Mouse (Mus musculus): ENCODE measurements at regions not wholly inside any gene's neighbourhood (a gene's known extent, or its start where the extent isn't known, plus 50 kb on each side); places are given as distances from the start of the nearest gene placed in this dataset.
A peak's percentile ranks its signal among the peaks of the same experiment; 100 is the strongest.

DNA sequence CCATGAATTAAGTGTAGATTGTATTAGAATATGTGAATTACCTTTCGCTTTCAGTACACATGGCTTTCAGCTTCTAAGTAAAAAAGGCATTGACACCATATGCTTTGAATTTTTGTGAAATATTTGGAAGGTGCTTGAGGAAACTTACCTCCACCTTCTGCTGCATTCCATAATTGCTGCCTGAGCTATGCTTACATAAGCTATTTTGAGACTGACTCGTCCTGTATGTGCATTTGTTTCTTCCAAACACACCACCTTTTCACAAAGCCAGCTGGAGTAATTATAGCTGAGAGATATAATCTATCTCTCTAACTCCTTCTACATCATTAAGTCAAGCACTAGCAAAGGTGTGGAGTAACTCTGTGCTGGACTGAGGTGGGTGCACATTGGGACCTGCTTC is 224.0 kb upstream of the Pitrm1 start:
- ATAC-seq (replicated peaks; ENCODE audit: insufficient number of reproducible peaks, low FRiP score, low TSS enrichment, low read depth), result no peak
- H3K4me2 ChIP-seq (ENCODE audit: low read depth, low read length), result no peak overlapping the region
- 76% methylated on average over 2 of the region's 2 CpGs for WGBS

GRCm38 (mm10) chr13:6330320-6330950 is 217.5 kb upstream of the Pitrm1 start:
- DNase-seq (ENCODE audit: low spot score) (no peak), ATAC-seq (replicated peaks; ENCODE audit: insufficient number of reproducible peaks, low FRiP score, low TSS enrichment, low read depth) (no peak)
- H3K9me3 ChIP-seq (replicated peaks; ENCODE audit: control insufficient read depth, low read length), result no peaks in the 10 kb centered on the region
- no peak overlapping the region for H3K4me2 ChIP-seq (ENCODE audit: low read depth, low read length)
- no peak overlapping the region for H3K4me3 ChIP-seq (ENCODE audit: low read depth, low read length)
- no peak overlapping the region for H3K27ac ChIP-seq (replicated peaks; ENCODE audit: low read depth, low read length)
- no peaks in the 10 kb centered on the region for H3K4me1 ChIP-seq (ENCODE audit: control insufficient read depth, insufficient read depth, low read length)
- H3K27me3 ChIP-seq (ENCODE audit: control insufficient read depth, insufficient read depth, low read length), result no peaks in the 10 kb centered on the region
- H3K9ac ChIP-seq (replicated peaks; ENCODE audit: low read length), result no peak overlapping the region
- no peaks in the 10 kb centered on the region for H3K36me3 ChIP-seq (replicated peaks; ENCODE audit: control insufficient read depth, insufficient read depth, low read depth, low read length)
- 79% methylated on average over 3 of the region's 3 CpGs for WGBS

More for the DNA sequence above, 224.0 kb upstream of the Pitrm1 start:
- no peak overlapping the region for H3K9ac ChIP-seq (replicated peaks; ENCODE audit: low read length)
- no peak for DNase-seq (ENCODE audit: low spot score)
- H3K36me3 ChIP-seq (replicated peaks; ENCODE audit: control insufficient read depth, insufficient read depth, low read depth, low read length), result no peaks in the 10 kb centered on the region
- no peaks in the 10 kb centered on the region for H3K4me1 ChIP-seq (ENCODE audit: control insufficient read depth, insufficient read depth, low read length)
- H3K27me3 ChIP-seq (ENCODE audit: control insufficient read depth, insufficient read depth, low read length), result no peaks in the 10 kb centered on the region
- no peak overlapping the region for H3K27ac ChIP-seq (replicated peaks; ENCODE audit: low read depth, low read length)
- H3K4me3 ChIP-seq (ENCODE audit: low read depth, low read length), result no peak overlapping the region
- H3K9me3 ChIP-seq (replicated peaks; ENCODE audit: control insufficient read depth, low read length), result no peaks in the 10 kb centered on the region

DNA sequence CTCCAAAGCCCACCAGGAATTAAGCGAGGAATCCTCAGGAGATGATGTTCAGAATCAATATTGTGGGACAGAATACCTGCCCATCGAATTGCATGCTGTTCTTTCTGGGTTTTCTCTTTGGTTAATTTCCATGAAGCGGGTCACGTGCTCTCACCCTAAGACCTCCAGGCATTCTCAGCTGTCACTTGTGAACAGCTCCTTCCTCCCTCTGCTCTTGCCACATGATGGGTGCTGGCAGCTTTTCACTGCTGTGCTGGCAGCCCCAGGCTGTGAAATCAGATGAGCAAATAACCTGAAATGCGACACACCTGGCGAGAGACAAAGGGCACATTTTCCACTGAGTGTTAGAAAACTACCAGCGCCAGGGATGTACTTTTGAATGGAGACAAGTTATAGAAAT is 207.8 kb upstream of the Pitrm1 start:
- ATAC-seq (replicated peaks; ENCODE audit: insufficient number of reproducible peaks, low FRiP score, low TSS enrichment, low read depth), result no peak
- WGBS, result 72% methylated on average over 7 of the region's 7 CpGs
- H3K9me3 ChIP-seq (replicated peaks; ENCODE audit: control insufficient read depth, low read length), result no peaks in the 10 kb centered on the region
- no peak overlapping the region for H3K9ac ChIP-seq (replicated peaks; ENCODE audit: low read length)
- no peak overlapping the region for H3K4me2 ChIP-seq (ENCODE audit: low read depth, low read length)
- DNase-seq (ENCODE audit: low spot score), result peak; percentile 31
- H3K4me1 ChIP-seq (ENCODE audit: control insufficient read depth, insufficient read depth, low read length), result no peaks in the 10 kb centered on the region
- no peak overlapping the region for H3K4me3 ChIP-seq (ENCODE audit: low read depth, low read length)
- H3K27me3 ChIP-seq (ENCODE audit: control insufficient read depth, insufficient read depth, low read length), result no peaks in the 10 kb centered on the region
- no peak overlapping the region for H3K27ac ChIP-seq (replicated peaks; ENCODE audit: low read depth, low read length)
- H3K36me3 ChIP-seq (replicated peaks; ENCODE audit: control insufficient read depth, insufficient read depth, low read depth, low read length), result no peaks in the 10 kb centered on the region

GRCm38 (mm10) chr13:6341102-6341737 is 206.7 kb upstream of the Pitrm1 start:
- H3K9ac ChIP-seq (replicated peaks; ENCODE audit: low read length), result no peak overlapping the region
- no peaks in the 10 kb centered on the region for H3K9me3 ChIP-seq (replicated peaks; ENCODE audit: control insufficient read depth, low read length)
- WGBS, result 71% methylated on average over 3 of the region's 3 CpGs
- no peak overlapping the region for H3K4me3 ChIP-seq (ENCODE audit: low read depth, low read length)
- H3K36me3 ChIP-seq (replicated peaks; ENCODE audit: control insufficient read depth, insufficient read depth, low read depth, low read length), result no peaks in the 10 kb centered on the region
- no peaks in the 10 kb centered on the region for H3K27me3 ChIP-seq (ENCODE audit: control insufficient read depth, insufficient read depth, low read length)
- no peaks in the 10 kb centered on the region for H3K4me1 ChIP-seq (ENCODE audit: control insufficient read depth, insufficient read depth, low read length)
- no peak overlapping the region for H3K27ac ChIP-seq (replicated peaks; ENCODE audit: low read depth, low read length)
- no peak overlapping the region for H3K4me2 ChIP-seq (ENCODE audit: low read depth, low read length)
- no peak for ATAC-seq (replicated peaks; ENCODE audit: insufficient number of reproducible peaks, low FRiP score, low TSS enrichment, low read depth)
- no peak for DNase-seq (ENCODE audit: low spot score)

DNA sequence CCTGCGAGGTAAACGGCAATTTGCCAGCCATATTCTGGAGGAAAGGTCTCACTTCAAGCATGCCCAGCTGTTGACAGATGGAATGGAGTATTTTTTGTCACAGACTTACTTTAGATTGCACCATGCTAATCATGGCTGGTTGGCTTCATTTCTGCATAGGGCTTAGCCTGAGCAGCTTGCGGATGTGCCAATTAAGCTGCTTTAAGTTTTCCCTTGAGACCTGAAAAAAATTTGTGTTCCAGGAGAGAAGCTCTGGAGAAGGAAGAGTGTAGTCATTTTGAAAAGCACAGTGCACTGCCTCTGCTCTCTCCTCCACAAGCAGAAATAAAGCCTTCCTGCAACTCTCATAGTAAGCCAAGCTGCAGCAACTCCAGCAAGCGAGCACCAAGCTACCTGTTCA is 182.8 kb upstream of the Pitrm1 start:
- WGBS, result 82% methylated on average over 4 of the region's 4 CpGs
- Histone ChIP-seq H3K9me3 (replicated peaks; ENCODE audit: control insufficient read depth, low read length) (no peaks in the 10 kb centered on the region), H3K9ac (replicated peaks; ENCODE audit: low read length) (no peak overlapping the region), H3K4me1 (ENCODE audit: control insufficient read depth, insufficient read depth, low read length) (no peaks in the 10 kb centered on the region), H3K36me3 (replicated peaks; ENCODE audit: control insufficient read depth, insufficient read depth, low read depth, low read length) (no peaks in the 10 kb centered on the region), H3K4me3 (ENCODE audit: low read depth, low read length) (no peak overlapping the region), H3K27ac (replicated peaks; ENCODE audit: low read depth, low read length) (no peak overlapping the region), H3K27me3 (ENCODE audit: control insufficient read depth, insufficient read depth, low read length) (no peaks in the 10 kb centered on the region), H3K4me2 (ENCODE audit: low read depth, low read length) (no peak overlapping the region)
- DNase-seq (ENCODE audit: low spot score), result no peak
- ATAC-seq (replicated peaks; ENCODE audit: insufficient number of reproducible peaks, low FRiP score, low TSS enrichment, low read depth), result no peak

- Histone ChIP-seq H3K4me2 (ENCODE audit: low read depth, low read length) (no peak overlapping the region), H3K27ac (replicated peaks; ENCODE audit: low read depth, low read length) (no peak overlapping the region), H3K27me3 (ENCODE audit: control insufficient read depth, insufficient read depth, low read length) (no peaks in the 10 kb centered on the region), H3K9me3 (replicated peaks; ENCODE audit: control insufficient read depth, low read length) (no peaks in the 10 kb centered on the region), H3K4me1 (ENCODE audit: control insufficient read depth, insufficient read depth, low read length) (no peaks in the 10 kb centered on the region), H3K36me3 (replicated peaks; ENCODE audit: control insufficient read depth, insufficient read depth, low read depth, low read length) (no peaks in the 10 kb centered on the region), H3K9ac (replicated peaks; ENCODE audit: low read length) (no peak overlapping the region), H3K4me3 (ENCODE audit: low read depth, low read length) (no peak overlapping the region)
- ATAC-seq (replicated peaks; ENCODE audit: insufficient number of reproducible peaks, low FRiP score, low TSS enrichment, low read depth), result no peak
- 77% methylated on average over 1 of the region's 1 CpGs for WGBS
- no peak for DNase-seq (ENCODE audit: low spot score)
Measured at GRCm38 (mm10) chr13:6367661-6368060, 180.3 kb upstream of the Pitrm1 start.

- no peak for ATAC-seq (replicated peaks; ENCODE audit: insufficient number of reproducible peaks, low FRiP score, low TSS enrichment, low read depth)
- H3K4me3 ChIP-seq (ENCODE audit: low read depth, low read length), result no peak overlapping the region
- WGBS, result 59% methylated on average over 3 of the region's 3 CpGs
- no peak for DNase-seq (ENCODE audit: low spot score)
- no peak overlapping the region for H3K4me2 ChIP-seq (ENCODE audit: low read depth, low read length)
- no peak overlapping the region for H3K9ac ChIP-seq (replicated peaks; ENCODE audit: low read length)
- no peaks in the 10 kb centered on the region for H3K27me3 ChIP-seq (ENCODE audit: control insufficient read depth, insufficient read depth, low read length)
- no peaks in the 10 kb centered on the region for H3K4me1 ChIP-seq (ENCODE audit: control insufficient read depth, insufficient read depth, low read length)
- H3K36me3 ChIP-seq (replicated peaks; ENCODE audit: control insufficient read depth, insufficient read depth, low read depth, low read length), result no peaks in the 10 kb centered on the region
- H3K27ac ChIP-seq (replicated peaks; ENCODE audit: low read depth, low read length), result no peak overlapping the region
- H3K9me3 ChIP-seq (replicated peaks; ENCODE audit: control insufficient read depth, low read length), result no peaks in the 10 kb centered on the region
Measured at GRCm38 (mm10) chr13:6374570-6375173, 173.3 kb upstream of the Pitrm1 start.

DNA sequence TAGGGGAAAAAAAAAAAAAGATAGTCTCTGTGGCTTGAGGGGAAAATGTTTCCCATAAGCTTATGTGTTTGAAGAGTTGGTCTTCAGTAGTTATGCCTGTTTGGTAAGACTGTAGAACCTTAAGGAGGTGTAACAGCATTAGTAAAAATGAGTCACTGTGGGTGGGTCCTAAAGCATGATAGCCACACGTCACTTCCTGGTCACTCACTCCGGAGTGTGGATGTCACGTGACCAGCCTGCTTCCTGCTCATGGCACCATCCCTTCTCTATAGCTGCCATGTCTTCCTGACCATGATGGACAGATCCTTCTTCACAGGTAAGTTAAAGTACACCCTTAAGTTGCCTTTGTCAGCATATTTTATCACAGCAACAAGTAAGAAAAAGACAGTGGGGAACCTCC is 170.0 kb upstream of the Pitrm1 start:
- Histone ChIP-seq H3K9ac (replicated peaks; ENCODE audit: low read length) (no peak overlapping the region), H3K4me2 (ENCODE audit: low read depth, low read length) (no peak overlapping the region), H3K4me3 (ENCODE audit: low read depth, low read length) (no peak overlapping the region), H3K4me1 (ENCODE audit: control insufficient read depth, insufficient read depth, low read length) (no peaks in the 10 kb centered on the region), H3K27ac (replicated peaks; ENCODE audit: low read depth, low read length) (no peak overlapping the region), H3K27me3 (ENCODE audit: control insufficient read depth, insufficient read depth, low read length) (no peaks in the 10 kb centered on the region), H3K36me3 (replicated peaks; ENCODE audit: control insufficient read depth, insufficient read depth, low read depth, low read length) (no peaks in the 10 kb centered on the region), H3K9me3 (replicated peaks; ENCODE audit: control insufficient read depth, low read length) (no peaks in the 10 kb centered on the region)
- DNase-seq (ENCODE audit: low spot score) (no peak), ATAC-seq (replicated peaks; ENCODE audit: insufficient number of reproducible peaks, low FRiP score, low TSS enrichment, low read depth) (no peak)
- 86% methylated on average over 3 of the region's 3 CpGs for WGBS

Data from embryonic facial prominence, embryonic 11.5 days (tissue).